Mouse (Mus musculus): ENCODE measurements at regions not wholly inside any gene's neighbourhood (a gene's known extent, or its start where the extent isn't known, plus 50 kb on each side); places are given as distances from the start of the nearest gene placed in this dataset.
A peak's percentile ranks its signal among the peaks of the same experiment; 100 is the strongest.
"Not testable (repeated sequence)": the region's sequence is repeated elsewhere in the genome, so short reads cannot be mapped to it uniquely, and the experiment has no call there.

DNA sequence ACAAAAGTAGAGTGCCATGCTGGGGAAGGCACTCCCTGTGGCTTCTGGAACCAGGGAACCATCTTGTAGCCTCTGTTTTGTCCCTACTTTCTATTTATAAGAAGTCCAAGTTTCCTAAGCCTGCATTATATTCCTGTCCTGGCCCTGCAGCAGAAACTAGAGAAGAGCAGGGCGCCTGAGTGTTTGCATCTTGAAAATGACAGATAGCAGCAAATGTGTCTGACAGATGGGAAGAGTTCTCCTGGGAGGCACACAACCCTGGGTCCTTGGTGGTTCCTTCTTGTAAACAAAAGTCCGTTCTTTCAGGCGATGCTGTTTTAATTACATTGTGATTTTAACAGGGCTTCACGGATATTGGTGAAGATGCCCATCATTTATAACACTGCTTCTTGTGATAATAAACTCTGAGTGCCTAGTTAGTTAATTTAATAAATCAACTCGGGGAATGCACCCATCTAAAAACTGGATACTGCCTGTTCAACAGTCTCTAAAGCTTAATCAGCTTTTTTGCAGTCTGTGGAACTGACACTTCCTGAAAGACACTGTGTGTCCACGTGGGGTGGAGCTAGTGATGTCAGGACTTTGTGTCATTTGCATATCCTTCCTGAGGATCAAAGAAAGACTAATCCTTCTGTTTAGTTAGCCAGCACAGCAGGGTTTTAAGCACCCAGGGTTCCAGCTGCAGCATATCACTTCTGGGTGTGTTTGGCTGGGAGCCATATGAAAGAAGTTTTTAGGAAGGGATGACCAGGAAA is 188.3 kb upstream of the Ccdc54 start:
- no peak for DNase-seq (ENCODE audit: low spot score)

DNA sequence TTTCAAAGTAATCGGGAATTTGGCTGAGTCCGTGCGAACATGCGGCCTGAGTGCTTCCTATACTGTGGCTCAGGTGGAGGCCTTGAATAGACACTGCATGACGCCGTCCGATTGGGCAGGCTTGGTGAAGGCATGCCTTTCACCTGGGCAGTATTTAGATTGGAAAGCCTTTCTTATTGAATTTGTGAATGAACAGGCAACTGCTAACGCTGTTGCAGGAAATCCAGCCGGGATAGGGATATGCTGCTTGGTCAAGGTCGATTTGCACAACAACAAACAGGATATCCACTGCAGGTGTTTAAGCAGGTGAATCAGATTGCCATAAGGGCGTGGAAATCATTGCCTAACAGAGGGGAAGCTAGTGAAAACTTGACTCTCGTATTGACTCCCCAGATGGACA is 183.7 kb upstream of the Ccdc54 start:
- not testable (repeated sequence) for DNase-seq (ENCODE audit: low spot score)

GRCm38 (mm10) chr16:50766055-50766770 is 175.3 kb upstream of the Ccdc54 start:
- DNase-seq (ENCODE audit: low spot score), result no peak

- no peak for DNase-seq (ENCODE audit: low spot score)
These were observed 171.1 kb upstream of the Ccdc54 start for GRCm38 (mm10) chr16:50762096-50762495.

DNA sequence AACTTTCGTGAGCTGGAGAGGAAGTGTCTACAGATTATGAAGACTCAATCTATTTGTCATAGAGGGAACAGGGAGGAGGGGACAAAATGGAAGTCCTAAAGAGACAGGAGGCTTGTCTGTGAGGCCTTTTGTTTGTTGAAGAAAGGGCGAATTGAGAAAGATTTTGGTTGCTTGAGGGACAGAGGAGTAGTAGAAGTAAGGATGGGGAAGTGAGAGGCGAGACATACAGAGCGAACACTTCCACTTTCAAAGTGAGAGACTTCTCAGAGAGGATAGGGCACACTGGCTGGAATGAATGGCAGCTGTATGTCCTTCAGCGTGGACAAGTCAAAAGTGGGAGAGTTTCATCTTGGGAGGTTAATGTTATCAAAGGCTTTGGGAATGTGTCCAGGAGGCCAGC is 169.0 kb upstream of the Ccdc54 start:
- DNase-seq (ENCODE audit: low spot score), result no peak

- DNase-seq (ENCODE audit: low spot score), result peak; percentile 75
These were observed 165.7 kb upstream of the Ccdc54 start for GRCm38 (mm10) chr16:50756696-50757095.

- DNase-seq (ENCODE audit: low spot score), result peak; percentile 61
These were observed 162.8 kb upstream of the Ccdc54 start for GRCm38 (mm10) chr16:50753612-50754389.

- no peak for DNase-seq (ENCODE audit: low spot score)
These were observed 162.1 kb upstream of the Ccdc54 start for GRCm38 (mm10) chr16:50753046-50753445.

DNA sequence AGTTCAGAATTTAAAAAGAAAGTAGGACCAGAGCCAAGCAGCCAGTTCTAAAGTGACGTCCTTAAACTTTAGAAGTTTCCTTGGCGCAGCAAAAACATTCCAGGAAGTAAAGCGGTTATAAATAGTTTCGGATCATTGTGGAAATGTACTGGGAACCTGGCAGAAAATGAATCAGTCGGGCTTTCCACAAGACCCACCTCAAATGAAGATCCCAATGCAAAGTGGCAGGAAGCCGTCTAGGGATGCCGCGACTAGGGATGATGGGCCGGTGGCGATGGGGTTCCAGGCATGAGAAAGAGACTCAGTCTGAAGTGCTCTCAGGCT is 161.3 kb upstream of the Ccdc54 start:
- DNase-seq (ENCODE audit: low spot score), result no peak

GRCm38 (mm10) chr16:50751495-50752276 is 160.7 kb upstream of the Ccdc54 start:
- no peak for DNase-seq (ENCODE audit: low spot score)

GRCm38 (mm10) chr16:50747698-50748097 is 156.7 kb upstream of the Ccdc54 start:
- DNase-seq (ENCODE audit: low spot score), result no peak

DNA sequence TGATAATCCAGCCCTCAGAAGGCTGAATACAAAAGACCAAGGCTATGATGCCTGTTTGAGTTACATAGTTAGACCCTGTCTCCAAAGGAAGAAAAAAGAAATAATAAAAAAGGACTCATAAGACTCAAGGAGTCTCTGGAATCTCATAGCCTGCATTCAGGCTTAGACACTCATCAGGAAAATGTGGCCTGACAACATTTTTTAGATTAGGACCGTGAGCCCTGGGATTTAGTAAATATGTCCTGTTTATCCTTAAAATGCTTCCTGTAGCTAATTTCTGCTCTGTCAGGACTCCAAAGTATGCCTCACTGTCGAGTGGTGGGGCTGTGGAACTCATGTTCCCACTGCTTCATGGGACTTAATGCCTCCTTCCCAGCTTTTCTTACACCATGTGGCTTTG is 154.8 kb upstream of the Ccdc54 start:
- no peak for DNase-seq (ENCODE audit: low spot score)

GRCm38 (mm10) chr16:50737396-50737843 is 146.5 kb upstream of the Ccdc54 start:
- DNase-seq (ENCODE audit: low spot score), result peak; percentile 14

GRCm38 (mm10) chr16:50736151-50737047 is 145.4 kb upstream of the Ccdc54 start:
- DNase-seq (ENCODE audit: low spot score), result peak; percentile 98

- DNase-seq (ENCODE audit: low spot score), result no peak
These were observed 142.4 kb upstream of the Ccdc54 start for GRCm38 (mm10) chr16:50733359-50733758.

- peak; percentile 98 for DNase-seq (ENCODE audit: low spot score)
These were observed 141.4 kb upstream of the Ccdc54 start for GRCm38 (mm10) chr16:50732082-50733006.

DNA sequence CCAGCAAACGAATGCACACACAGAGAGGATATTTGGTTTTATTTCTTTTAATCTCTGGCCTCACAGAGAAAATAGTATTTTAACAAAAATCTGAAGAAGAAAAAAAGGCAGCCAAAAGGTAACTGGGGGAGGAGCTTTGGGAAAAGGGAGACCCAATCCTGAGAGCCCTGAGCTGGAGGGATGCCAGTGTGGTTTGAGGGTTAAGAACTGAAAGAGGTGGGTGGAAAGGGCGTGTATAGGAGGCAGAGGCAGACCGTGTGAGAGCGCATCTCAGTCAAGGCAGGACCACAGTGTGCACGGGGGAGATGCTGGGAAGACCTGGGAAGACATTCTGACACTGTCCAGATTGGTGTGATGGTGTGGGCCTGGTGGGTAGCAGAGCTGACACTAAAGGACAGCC is 138.4 kb upstream of the Ccdc54 start:
- DNase-seq (ENCODE audit: low spot score), result no peak

- no peak for DNase-seq (ENCODE audit: low spot score)
These were observed 132.2 kb upstream of the Ccdc54 start for GRCm38 (mm10) chr16:50723144-50723543.

- peak; percentile 49 for DNase-seq (ENCODE audit: low spot score)
These were observed 126.5 kb upstream of the Ccdc54 start for GRCm38 (mm10) chr16:50717306-50718017.
